Mouse (Mus musculus) adipocyte (in vitro differentiated cells): ENCODE data around the gene Lefty1.
"Not testable (repeated sequence)": the region's sequence is repeated elsewhere in the genome, so short reads cannot be mapped to it uniquely, and the experiment has no call there.

Source experiments
- DNase-seq: peaks from one replicate; pipeline ENCODE4 v3.0.0-alpha.2; 2016; ENCODE audit warnings: low spot score

The Lefty1 gene

GRCm38 (mm10) chr1:180922273-180923048 is 12.4 kb upstream of the Lefty1 start:
- DNase-seq, result no peak

GRCm38 (mm10) chr1:180924737-180925136 is 10.1 kb upstream of the Lefty1 start:
- DNase-seq, result no peak

- no peak for DNase-seq
These were observed 8.5 kb upstream of the Lefty1 start for GRCm38 (mm10) chr1:180926286-180926685.

- no peak for DNase-seq
These were observed 5.2 kb upstream of the Lefty1 start for GRCm38 (mm10) chr1:180929599-180929998.

GRCm38 (mm10) chr1:180931106-180931505 is 3.7 kb upstream of the Lefty1 start:
- DNase-seq, result no peak

DNA sequence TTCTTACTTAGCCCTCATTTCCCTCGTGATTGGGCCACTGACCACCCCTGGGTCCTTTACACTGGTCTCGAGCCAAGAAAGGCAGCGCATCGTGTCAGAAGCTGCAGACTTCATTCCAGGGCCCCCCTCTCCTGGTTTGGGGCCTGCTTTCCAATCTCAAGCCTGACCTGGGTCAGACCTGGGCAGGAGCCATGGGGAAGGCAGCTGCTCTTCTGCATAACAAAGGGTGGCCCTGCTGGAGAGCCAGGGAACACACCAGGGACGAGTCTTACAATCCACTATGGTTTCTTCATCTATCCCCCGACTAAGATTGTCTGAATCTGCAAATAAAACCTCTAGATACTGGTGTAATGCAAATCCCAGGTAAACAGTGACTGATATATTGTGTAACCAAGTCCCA is 1.2 kb upstream of the Lefty1 start:
- no peak for DNase-seq

- not testable (repeated sequence) for DNase-seq
These were observed 2.0 kb downstream of the Lefty1 start for GRCm38 (mm10) chr1:180936610-180937398.

GRCm38 (mm10) chr1:180937631-180938030 is 2.8 kb downstream of the Lefty1 start:
- not testable (repeated sequence) for DNase-seq

DNA sequence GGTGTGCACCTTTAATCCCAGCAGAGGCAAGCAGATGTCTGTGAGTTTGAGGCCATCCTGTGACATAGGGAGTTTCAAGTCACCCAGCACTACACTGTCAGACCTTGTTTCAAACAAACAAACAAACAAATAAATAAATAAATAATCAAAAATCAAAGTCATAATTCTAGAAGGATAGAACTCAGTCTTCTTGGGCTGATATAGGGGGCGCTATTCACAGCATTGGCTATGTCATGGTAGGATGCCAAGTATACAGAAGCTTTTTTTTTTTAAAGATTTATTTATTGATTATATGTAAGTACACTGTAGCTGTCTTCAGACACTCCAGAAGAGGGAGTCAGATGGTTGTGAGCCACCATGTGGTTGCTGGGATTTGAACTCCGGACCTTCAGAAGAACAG is 4.0 kb downstream of the Lefty1 start:
- DNase-seq, result not testable (repeated sequence)

- DNase-seq, result no peak
These were observed 6.1 kb downstream of the Lefty1 start for GRCm38 (mm10) chr1:180940776-180941460.

DNA sequence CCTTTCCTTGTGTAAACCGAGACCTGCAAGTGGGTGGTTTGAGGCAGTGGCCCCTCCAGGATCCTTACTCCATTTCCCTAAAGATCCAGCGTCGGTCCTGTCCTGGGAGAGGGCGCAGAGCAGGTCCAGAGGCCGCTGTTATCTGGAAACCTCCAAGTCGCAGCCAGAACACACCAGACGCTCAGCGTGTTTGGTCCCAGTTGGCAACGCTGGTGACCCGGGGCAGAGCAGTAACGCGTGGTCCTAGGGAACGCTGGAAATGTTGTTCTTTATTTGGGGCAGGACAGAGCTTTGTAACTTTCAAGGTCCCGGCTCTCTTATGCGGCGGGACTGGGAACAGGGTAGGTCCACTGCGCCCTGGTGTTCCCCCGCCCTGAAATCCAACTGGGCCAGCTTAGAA is 6.9 kb downstream of the Lefty1 start:
- DNase-seq, result peak; percentile 40

- peak; percentile 79 for DNase-seq
These were observed 7.6 kb downstream of the Lefty1 start, which contains the start of gene Tmem63a for GRCm38 (mm10) chr1:180942166-180943031. Gene Tmem63a (plus strand): TSS chr1:180942344.

GRCm38 (mm10) chr1:180943032-180943644 is 8.3 kb downstream of the Lefty1 start:
- peak; percentile 13 for DNase-seq

DNA sequence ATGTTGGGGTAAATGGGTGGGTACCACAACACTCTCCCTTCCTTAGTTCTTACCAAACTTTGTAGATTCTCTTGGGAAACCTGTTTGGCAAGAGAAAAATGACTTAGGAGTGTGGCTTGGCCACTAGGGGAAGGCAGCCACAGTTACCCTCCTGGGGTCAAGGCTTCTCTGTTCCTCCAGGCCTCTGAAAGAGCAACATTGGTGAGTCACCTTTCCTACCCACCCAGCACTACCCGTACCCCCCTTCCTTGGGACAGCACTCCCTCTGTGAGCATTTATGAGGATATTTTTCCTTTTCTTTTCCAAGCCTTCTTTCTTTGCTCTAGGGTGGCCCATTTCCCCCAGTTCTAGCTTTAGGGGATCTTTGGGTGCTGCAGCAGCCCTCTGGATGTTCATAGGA is 9.1 kb downstream of the Lefty1 start:
- DNase-seq, result peak; percentile 13

DNA sequence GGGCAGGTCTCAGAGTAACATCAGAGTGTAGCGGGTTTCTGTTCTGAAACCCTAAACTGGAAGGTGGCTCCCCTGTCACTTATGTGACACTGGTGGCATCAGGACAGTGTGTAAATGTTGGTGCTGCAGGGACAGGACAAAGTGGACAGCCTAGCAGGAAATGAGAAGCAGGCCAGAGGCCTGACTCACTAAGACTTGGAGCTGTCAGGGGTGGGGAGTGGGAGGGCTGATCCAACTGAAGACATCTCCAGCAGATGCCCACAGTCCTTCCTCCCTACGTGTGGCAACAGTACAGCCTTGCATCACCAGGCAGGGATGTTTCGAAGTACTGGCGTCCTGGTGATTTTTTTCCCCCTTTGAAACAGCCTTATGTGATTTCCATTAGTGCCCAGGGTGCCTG is 9.7 kb downstream of the Lefty1 start:
- peak; percentile 60 for DNase-seq

DNA sequence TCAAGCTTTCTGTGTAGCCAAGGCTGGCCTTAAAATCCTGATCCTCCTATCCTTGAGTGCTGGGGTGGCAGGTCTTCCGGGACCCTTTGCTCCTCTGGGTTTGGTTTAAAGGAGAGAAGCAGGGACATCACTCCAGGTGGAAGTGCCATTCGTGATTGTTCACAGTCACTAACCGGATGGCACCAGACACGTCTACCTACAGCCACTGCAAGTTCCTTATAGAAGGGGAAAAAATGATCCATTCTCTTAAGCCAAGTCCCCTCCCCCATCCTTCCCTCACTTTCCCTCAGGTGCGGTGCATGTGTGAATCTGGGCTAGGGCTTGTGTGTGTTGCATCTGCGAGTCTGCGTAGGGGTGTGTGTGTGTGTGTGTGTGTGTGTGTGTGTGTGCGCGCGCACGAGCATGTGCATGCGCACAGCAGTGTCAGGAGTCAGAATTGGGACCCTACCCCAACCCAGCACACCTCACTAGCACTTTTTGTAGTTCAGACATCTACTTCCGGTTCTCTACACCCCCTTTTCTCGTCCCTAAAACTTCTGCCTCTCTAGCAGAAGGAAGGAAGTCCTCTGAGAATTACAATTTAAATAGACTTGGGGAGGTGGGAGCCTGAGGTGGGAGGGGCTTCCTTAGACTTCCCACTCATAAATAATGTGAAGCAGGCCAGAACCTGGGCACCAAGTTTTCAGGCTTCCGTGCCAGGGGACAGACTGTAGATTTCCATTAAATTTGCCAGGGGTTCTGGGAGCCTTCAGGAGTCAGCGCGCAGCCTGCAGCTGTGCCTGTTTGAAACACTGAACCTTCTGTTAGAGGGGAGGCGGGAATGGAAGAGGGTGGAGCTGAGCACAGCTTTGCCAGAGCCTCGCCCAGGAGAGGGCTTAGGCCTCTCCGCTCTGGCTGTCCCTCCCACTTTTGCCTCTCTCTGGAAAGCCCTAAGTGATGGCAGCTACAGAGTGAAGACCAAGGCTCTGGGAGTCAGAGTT is 10.5 kb downstream of the Lefty1 start:
- peak; percentile 51 for DNase-seq

DNA sequence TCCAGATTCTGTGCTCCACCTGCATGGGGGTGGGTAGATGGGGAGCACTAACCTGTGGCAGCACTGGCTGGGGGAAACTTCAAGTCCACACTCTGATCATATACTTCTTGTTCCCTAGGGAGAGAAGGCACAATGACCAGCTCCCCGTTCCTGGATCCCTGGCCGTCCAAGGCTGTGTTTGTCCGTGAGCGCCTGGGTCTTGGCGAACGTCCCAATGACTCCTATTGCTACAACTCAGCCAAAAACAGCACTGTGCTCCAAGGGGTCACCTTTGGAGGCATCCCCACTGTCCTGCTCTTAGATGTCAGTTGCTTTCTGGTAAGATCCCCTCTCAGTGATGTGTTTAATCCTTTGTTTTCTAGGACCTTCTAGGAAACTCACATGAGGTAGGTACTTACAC is 11.6 kb downstream of the Lefty1 start:
- no peak for DNase-seq

DNA sequence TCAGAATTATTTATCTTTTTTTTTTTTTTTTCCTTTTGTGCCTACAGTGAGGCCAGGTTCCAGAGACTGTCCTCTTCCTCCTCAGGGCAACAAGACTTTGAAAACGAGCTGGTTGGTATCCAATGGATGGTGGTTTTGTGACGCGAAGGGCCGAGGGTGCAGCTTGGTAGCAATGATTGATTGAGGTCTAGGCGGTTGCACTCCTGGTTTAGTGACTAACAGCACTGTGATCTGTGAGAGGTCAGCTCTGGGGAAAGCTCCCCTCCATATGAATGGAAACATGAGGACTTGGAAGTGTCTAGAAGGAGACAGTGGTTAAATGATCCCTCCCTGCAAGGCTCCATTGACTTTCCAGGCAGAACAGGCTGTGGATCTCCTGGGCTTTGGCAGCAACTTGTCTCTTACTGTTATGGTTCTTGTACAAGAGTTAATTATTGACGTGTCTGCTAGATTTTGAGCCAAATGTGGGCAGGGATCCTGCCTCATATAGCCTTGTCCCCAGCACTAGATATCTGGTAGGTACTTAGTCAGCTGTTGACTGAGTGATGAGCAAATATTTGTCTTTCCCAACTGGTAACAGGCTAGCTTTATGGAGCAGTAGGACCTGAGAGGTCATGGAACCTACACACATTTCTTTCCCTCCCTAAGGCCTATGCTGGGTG is 17.4 kb downstream of the Lefty1 start:
- DNase-seq, result no peak

- DNase-seq, result no peak
These were observed 18.0 kb downstream of the Lefty1 start for GRCm38 (mm10) chr1:180952808-180953207.
